Mouse (Mus musculus): ENCODE data around the gene Helz.

Helz gene

DNA sequence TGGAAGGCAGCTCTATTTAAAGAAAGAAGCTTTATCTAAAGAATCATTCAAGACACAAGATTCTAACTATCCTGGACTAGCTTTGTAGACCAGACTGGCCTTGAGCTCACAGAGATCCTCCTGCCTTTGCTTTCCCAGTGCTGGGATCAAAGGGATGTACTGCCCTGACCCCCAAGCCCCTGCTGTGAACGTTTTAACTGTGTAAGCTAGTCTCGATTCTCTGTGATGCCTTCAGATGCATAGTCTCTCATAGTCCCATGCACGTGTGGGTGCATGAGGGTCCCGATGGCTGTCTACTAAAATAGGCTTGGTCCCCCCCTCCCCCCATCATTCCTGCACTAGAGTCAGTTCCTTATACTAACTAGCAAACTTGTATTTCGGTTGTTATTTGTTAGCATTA, 70.2 kb downstream of the Helz start:
- no peak for DNase-seq (ENCODE audit: low spot score in 2 of 2)

DNA sequence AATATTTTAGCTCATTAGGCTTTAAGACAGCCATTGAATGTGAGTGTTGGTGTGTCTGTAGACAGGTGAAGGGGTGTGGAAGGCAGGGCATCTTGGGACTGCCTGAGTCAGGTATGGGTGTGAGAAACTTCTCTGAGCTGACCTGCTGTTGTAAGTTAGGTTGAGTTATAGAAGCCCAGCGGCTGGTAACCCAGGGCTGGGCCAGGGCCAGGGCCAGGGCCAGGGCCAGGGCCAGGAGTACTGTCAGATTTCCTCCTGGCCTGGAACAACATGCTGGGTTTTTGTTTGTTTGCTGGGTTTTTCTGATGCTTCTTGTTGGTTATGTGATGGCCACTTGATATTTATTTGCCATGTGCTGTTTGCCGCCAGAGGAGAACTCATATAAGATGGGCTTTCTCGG, 76.9 kb downstream of the Helz start:
- DNase-seq (ENCODE audit: low spot score in 2 of 2) = no peak

DNA sequence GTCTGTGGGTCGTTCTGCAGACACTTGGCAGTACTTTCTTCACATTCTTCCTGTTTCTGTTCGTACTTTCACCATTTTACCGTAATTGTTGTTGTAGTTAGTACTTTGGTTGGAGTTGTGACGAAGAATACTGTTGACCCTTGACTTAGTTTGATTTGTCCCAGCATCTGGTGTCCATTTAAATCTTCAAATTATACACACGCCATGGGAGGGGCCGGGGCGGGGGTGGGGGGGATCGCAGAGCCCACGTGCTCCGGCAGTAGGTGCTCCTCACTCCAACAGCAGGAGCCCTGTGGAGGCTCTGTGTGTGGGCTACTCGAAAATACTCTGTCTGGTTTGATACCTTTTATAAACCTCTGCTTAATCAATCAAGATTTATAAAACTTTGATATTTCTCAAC, 78.0 kb downstream of the Helz start:
- no peak for DNase-seq (ENCODE audit: low spot score in 2 of 2)

DNA sequence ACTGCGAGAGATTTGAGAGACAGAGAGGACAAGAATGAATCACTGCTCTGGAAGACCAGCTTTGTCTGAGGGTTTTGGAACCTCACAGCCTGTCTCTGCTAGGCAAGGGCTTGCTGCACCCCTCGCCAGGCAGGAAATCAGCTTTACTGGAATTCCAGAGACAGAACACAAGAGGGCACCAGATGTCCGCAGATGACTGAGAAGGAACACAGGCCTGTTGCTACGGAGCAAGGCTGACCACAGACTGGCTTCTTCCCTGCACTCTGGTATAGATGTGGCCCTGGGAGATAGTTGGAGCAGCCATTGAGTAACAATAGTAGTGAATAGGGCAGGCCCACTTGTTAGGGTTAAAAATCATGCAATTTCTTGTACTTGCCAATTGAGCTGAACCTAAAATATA, 81.8 kb downstream of the Helz start:
- DNase-seq (ENCODE audit: low spot score in 2 of 2) = no peak

DNA sequence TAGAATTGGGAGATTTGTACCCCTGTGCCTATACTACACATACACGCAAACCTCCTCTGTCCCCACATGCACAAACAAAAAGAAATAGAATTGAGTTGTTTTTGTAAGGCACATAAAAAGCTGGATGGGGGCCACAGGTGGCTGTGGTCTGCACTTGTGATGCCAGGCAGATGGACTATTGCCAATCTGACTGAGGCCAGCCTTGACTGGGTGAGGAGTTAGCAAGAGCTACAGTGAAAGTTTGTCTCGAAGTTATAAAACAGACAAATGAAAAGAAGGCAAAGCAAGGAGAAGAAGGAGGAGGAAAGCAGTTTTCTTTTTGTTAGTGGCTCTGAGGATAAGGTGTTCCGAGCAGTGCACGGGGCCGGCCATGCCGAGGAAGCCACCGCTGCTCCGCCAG, 82.2 kb downstream of the Helz start:
- DNase-seq (ENCODE audit: low spot score in 2 of 2) = no peak

DNA sequence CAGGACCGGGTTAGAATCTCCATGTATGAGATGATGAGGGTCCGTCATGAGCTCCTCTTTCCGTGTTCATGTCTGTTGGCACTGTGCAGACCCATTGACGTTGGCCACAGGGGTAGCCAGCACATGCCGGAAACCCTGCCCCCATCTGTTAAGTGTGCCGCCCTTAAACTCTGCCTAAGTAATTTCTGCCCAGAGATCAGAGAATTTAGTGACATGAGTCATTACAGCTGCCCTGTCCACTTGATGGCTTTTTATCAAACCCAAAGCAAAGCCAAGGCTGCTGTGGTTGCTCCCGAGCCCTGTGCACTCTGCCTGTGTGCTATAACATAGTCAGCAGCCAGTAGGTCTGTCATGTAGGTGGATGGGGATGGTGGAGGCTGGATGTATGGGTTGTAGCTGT, 83.4 kb downstream of the Helz start:
- no peak for DNase-seq (ENCODE audit: low spot score in 2 of 2)

DNA sequence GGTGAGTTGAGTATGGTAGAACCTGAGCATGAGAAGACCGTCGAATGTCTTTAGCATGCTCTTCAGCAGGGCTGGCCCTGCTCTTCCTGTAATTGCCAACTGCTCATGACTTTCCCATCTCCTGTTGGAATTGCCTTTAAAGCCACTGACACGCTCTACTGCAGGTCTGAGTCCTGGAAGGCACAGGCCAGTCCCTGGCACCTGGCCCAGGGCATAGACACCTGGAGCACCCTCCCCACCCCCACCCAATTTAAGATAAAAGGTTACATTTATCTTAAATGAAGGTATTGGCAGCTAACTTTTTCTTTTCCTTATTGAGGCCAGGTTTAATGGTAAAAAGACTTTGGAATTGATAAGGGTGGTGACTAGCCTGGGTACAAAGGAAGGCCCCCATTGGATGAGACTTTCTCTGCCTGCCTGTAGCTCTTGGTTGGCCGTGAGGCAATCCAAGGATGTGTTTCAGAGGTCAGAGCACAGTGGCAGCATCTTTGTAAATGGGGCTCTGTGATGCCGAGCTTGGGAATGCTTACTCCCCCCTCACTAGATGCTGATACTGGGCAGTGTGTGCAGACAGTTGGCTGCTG, 85.9 kb downstream of the Helz start:
- no peak for DNase-seq (ENCODE audit: low spot score in 2 of 2)

DNA sequence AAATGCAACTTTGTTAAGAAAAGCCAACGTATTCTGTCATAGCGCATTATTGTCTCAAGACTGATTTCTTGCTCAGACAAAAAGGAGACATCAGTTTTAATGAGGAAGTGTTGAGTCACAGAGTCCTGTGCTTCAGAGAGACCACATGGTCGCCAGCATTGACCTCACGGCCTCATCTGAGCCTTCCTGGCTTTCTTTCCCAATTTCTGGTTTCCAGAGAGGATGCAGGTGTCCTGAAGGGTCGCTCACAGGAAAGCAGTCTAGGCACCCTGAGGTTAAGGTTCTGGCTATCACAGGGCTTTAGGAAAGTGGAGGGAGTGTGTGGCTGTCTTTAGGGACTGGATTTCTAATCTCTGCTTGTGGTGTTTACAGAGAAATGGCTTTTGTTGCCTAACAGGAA, 90.4 kb downstream of the Helz start:
- DNase-seq (ENCODE audit: low spot score in 2 of 2) = no peak

DNA sequence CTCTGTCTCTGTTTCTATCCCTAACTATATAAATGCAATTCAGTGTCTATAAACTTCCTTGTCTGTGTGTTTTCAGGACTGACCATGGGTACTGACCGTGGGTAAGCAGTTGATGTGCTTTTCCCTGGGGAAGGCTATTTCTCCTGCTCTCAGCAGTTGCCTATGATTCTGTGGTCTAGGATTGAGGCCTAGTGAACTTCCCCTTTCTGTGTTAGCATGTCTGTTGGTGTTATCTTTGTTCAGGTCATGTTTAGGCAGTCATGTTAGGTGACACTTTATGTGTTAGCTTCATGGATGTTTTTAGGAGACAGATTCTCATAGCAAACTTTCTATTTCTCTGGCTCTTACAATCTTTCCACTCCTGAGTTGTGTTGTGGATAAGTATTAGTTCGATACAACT, 91.9 kb downstream of the Helz start:
- no peak for DNase-seq (ENCODE audit: low spot score in 2 of 2)

DNA sequence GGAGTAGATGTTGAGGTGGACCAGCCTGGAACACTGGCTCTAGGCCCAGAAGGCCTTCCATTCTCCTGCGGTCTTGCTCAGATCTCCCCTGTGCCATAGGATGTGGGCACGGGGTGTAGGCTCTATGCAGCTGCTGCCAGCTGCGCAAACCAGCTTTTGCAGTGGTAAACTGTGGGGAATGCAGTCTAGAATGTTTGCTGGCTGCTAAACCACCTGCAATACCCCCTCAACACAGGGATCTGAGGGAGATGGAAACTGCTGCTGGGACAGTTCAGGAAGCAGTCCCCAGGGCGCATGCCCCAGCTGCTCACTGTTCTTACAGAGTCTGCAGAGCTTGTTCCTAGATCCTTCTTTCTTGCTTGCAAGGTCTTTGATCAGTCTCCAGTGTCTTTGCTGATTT, 96.7 kb downstream of the Helz start:
- no peak for DNase-seq (ENCODE audit: low spot score in 2 of 2)

DNA sequence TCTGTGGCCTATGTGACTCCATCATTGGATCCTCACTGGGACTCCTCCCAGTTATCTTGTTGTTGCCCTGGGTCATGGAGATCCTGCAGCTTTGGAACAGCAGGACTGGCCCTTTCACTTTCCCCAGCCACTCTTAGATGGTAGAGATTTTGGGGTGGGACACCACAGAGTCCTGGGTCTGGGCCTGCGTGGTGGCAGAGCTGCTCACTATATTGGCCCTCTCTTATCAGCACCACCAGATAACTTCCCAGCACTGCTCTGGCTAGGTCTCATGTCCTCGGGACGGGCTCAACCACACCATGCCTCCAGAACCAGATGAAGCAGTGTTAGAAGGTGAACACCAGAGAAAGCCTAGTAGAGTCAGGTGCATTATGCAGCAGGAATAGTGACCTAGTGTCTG, 99.6 kb downstream of the Helz start:
- DNase-seq (ENCODE audit: low spot score in 2 of 2) = no peak

DNA sequence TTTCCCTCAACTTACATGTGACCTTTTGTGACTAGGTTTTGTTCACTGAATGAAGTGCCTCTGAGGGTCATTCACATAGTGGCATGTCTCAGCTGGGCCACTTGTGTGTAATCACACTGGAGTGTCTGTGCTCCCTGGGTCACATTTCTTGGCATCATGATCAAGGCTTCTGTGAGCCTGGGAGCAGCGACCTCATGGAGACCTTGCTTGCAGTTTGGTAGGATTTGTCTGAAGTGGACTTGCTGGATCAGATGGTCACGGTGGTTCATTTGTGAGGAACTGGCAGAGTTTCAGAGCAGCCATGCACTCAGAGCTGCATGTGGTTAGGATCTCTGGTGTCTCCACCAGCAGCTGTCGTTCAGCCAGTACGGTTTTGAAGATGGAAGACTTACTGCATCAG, 100.9 kb downstream of the Helz start:
- DNase-seq (ENCODE audit: low spot score in 2 of 2) = no peak

DNA sequence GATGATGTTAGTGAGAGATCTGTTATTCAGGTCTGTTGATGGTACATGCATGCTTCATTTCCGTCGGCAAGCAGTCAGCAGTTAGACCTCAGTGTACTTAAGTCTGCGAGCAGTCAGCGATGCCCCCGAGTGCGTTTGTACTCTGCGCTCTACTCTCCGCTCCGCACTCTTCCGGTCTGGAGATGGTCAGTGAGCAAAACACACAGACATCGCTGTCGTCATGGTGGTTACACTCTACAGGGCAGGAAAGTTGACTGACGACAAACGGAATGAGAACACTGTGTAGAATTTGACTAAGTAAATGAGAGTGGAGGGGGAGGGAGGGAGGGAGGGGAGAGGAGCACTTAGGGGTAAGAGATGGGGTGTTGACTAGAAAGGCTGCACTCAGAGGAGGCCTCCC, 101.7 kb downstream of the Helz start:
- DNase-seq (ENCODE audit: low spot score in 2 of 2) = no peak

DNA sequence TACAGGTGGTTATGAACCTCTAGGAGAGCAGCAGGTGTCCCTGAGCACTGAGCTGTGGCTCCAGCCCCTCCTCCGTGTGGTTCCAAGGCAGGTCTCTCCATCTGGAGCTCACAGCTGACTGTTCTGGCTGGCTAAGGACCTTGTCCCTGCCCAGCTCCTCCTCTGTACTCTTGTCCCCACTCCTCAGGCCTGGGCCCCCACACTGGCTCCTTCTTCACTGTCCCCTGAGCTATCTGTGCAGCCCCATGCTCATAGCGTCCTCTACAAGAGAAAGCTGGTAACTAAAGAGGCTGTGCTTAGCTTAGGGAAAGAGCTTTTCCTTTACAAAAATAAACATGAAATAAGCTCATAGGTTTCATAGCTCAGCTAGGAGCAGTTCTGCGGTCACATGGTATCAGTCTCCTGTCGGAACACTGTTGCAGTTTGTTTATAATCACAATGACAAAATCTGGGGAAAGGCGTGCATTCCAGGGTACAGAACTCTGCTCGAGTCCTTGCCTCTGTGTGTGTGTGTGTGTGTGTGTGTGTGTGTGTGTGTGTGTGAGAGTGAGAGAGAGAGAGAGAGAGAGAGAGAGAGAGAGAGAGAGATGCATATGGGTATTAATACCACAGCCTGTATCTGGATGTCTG, 102.8 kb downstream of the Helz start:
- DNase-seq (ENCODE audit: low spot score in 2 of 2) = no peak

DNA sequence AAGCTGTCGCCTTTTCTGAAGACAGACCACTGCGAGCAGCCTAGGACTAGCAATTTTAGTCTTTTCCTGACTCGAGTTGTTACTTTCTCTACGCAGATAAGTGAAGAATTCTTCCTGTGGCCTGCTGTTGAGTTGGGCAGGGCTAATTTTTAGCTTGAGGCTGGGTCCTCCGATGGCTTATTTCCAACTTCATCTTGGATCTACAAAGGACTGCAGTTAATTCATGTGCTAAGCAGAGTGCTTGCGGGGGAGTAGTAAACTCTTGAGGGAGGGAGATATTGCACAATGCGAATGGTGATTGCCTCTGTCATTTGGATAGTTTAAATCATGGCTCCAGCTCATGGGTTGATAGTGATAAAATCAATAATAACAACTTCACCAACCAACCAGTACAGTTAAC, 103.7 kb downstream of the Helz start:
- no peak for DNase-seq (ENCODE audit: low spot score in 2 of 2)

DNA sequence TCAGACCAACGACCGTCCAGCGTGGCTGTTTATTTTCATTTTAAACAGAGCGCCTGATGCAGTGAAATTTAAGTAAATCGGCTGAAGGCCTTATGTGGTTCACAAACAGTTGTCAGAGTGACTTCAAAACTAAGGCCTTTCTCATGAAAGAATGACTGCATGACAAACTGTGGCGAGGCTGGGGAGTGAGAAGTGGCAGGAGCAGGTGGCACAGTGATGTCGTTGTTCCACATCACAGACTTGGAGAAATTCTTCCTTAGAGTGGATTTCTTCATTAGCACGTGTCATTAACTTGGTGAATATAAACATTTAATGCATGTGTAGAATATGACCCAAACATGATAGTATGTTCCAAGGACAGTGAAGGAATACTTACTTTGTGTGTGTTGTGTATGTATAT, 104.4 kb downstream of the Helz start:
- no peak for DNase-seq (ENCODE audit: low spot score in 2 of 2)

DNA sequence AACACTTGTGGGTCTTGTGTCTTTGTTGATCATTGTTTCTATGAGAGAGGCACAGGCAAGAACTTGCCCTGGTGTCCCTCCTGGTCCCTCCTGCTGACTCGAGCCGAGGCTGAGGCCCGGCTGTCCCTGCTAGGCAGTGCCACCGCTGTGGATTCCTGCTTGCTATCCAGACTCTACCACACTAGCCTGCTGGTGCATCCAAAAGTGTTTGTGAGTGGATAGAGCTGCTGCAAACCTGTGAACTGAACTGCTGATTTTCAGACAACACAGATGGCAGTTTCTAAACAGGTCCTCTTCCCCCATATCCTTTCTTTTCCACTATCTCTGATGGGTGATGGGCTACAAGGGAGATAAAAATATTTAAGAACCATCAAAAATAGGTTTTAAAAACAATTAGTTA, 107.8 kb downstream of the Helz start:
- no peak for DNase-seq (ENCODE audit: low spot score in 2 of 2)

DNA sequence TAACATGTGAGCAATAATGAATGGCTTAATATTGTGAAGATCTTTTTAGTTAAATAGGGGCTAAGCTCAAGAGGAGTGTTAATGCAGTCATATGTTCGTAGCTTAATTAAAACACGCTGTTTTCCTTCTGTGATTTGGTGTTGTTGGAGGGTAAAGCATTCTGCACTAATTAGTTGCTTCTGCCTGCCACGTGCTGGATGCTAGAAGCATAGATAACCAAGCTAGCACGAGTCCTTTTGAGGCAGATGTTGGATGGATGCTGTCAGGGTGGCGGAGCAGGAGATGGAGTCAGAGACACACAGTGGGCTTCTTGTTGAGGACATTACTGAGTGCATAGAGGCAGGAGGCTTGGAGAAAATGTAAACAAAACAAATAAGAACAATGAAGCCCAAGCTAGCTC, 109.4 kb downstream of the Helz start:
- DNase-seq (ENCODE audit: low spot score in 2 of 2) = no peak

DNA sequence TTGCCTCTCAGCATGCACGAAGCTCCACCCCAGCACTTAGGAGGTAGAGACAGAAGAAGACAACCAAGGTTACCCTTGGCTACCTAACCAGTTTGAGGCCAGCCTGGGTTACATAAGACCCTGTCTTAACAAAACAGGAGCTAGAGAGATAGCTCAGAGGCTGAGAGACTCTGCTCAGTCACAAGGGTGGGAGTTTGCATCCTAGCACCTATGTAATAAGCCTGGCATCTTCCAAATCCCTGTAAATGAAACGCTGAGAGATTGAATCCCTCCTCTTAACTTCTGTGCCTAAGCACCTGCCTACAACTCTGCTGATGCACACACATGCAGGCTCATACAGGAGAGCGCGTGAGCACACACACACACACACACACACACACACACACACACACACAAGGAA, 112.7 kb downstream of the Helz start:
- DNase-seq (ENCODE audit: low spot score in 2 of 2) = no peak

DNA sequence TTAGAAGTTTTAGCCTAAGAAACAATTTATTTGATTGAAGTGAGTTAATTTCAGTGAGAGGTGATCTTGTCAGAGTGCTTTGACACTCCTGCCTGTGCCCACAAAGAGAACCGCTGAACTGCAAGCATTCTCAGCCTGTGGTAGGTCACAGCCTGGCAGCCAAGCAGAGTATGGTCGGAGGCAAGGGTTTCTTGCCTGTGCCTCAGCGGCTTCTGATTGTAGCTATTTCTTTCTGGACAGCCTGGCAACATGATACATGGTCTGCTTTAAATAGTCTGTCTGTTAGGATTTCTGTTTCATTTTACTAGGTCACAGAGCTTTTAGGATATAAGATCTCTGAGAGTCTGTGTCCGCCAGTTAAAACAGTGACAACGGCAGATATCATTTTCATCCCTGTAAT, 114.9 kb downstream of the Helz start:
- no peak for DNase-seq (ENCODE audit: low spot score in 2 of 2)

DNA sequence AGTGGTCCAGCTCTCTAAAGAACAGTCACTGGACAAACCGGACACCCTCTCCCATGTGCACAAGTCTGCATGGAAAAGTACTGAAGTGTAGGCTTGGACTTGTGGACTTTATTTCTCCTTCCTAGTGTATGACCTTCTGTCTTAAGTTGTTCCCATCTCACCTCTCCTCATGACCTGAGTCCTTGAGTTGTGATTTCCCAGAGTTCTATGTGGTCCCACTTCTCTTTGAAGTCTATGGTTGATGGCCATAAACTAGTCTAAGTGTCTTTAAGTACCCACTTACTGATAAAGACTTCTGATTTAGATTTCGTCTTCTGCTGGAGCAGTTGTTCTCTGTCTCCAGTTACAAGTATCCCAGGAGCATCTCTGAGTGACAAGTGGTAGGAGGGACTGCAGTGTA, 119.8 kb downstream of the Helz start:
- DNase-seq (ENCODE audit: low spot score in 2 of 2) = no peak

DNA sequence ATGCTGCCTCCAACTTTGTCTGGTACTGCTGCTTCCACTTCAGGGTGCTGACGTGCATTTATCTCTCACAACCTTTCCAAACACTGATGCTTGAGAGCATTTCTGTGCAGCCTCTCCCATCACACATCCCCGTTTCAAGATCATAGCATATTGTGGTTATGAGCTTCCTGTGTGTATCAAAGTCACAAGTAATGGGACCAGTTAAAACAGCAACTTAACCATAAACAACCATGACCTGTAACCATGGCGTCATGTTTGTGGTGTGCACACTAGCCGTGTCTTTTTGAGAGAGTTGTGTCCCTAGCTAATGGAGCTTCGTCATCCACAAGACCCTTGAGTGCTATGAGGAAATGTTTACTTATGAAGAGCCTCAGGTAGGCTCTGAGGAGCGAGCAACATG, 120.5 kb downstream of the Helz start:
- DNase-seq (ENCODE audit: low spot score in 2 of 2) = no peak

DNA sequence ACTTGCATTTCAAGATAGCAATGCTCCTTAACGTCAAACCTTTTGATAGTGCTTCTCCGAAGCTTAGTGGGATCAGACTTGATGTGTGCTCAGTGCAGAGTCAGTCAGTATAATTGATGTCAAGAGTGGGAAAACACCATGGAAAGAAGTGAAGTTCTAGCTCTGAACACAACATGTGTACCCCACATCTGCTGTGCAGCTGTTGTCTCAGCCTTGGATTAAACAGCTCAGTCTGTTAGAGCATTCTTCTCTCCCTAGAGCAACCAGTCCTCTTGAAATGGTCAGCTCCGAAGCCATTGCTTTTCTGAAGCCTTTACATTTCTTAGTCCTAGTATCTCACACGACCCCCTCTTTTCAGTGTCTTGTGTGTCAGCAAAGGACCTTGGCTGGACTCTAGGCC, 121.2 kb downstream of the Helz start:
- DNase-seq (ENCODE audit: low spot score in 2 of 2) = no peak

DNA sequence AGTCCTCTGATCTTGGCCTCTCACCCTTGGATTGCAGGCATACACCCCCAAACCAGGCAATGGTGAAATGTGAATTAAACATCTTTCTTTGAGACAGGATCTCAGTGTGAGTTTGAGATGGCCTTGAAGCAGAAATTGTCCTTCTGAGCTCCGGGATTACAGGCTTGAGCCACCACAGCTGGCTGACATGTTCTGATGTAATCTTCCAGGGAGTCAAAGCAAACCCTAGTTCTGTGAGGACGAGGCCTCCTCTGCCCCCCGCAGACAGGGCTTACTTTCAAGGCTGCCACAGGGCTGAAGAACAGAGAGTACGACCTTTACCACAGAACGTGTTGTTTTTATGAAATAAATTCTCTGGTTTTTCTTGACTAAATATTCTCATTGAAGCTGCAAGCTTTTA, 126.3 kb downstream of the Helz start:
- no peak for DNase-seq (ENCODE audit: low spot score in 2 of 2)
